Mouse (Mus musculus): ENCODE results near the gene Hist1h2aa. TPM values are rescaled to one million over a fixed set of nuclear protein-coding genes. Genes with fewer than 3 reads are reported as not detected.

Gene Hist1h2aa
- polyA plus RNA-seq, 1 experiment = not detected

DNA sequence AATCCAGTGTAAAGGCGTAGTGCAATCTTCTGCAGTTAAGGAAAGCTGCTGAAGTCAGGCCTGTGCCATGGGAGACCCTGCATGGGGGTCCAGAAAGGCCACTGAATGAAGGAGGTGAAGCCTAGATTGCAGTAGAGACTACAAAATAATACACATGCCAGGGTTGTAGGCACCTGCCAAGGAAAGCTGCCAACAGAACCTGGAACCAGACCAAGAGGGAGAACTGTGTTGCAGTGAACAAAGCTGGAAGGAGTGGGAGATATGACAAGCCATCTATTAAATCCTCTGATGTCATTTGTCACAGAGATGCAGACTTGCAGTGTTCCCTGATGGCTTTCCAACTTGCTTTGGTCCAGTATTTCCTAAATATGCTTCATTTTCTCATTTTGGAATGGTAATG lies 4.4 kb downstream of the Hist1h2aa start:
- Histone ChIP-seq H3K4me3 (ENCODE audit: extremely low read depth, insufficient read depth, insufficient read length) (no peak overlapping the region), H3K27ac (ENCODE audit: insufficient read depth, low read length) (no peak overlapping the region), H3K4me1 (ENCODE audit: control insufficient read depth, insufficient read depth, insufficient read length) (no peaks in the 10 kb centered on the region), H3K36me3 (ENCODE audit: control insufficient read depth, insufficient read depth, low read length) (no peaks in the 10 kb centered on the region), H3K27me3 (ENCODE audit: control insufficient read depth, insufficient read depth, low read length) (no peaks in the 10 kb centered on the region)
- no peak for DNase-seq (ENCODE audit: low read depth in 1 of 2, low spot score in 2 of 2)
- 97% methylated on average over 1 of the region's 1 CpGs for WGBS
- TF ChIP-seq POLR2A (IDR thresholded peaks at IDR 0.05; ENCODE audit: low read depth, low read length) = no peak
- TF ChIP-seq CTCF (IDR thresholded peaks at IDR 0.05; ENCODE audit: extremely low read depth, insufficient read depth, insufficient read length, insufficient replicate concordance) = no peak

DNA sequence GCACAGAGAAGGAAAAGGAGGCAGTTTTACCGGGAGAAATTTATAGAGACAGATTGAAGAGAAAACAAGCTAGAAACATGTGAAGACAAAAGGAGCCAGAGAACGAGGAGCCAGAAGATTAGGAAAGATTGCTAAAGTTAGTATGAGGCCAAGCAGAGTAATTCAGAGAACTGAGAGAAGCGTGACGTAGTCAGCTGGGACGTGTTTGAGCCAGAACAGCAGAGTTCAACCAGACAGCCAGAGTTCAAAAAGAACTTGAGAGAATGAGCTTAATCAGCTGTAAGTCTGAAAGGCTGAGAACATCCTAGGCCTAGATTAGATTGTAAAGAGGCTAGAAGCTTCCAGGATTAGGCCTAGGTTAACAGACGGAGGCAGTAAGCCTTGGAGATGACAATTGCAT lies 6.0 kb downstream of the Hist1h2aa start:
- TF ChIP-seq POLR2A (IDR thresholded peaks at IDR 0.05; ENCODE audit: low read depth, low read length) (no peak), CTCF (IDR thresholded peaks at IDR 0.05; ENCODE audit: extremely low read depth, insufficient read depth, insufficient read length, insufficient replicate concordance) (no peak)
- no peak overlapping the region for H3K4me3 ChIP-seq (ENCODE audit: extremely low read depth, insufficient read depth, insufficient read length)
- WGBS = 80% methylated on average over 6 of the region's 6 CpGs
- H3K27me3 ChIP-seq (ENCODE audit: control insufficient read depth, insufficient read depth, low read length) = no peaks in the 10 kb centered on the region
- DNase-seq (ENCODE audit: low read depth in 1 of 2, low spot score in 2 of 2) = no peak
- H3K27ac ChIP-seq (ENCODE audit: insufficient read depth, low read length) = no peak overlapping the region
- no peaks in the 10 kb centered on the region for H3K4me1 ChIP-seq (ENCODE audit: control insufficient read depth, insufficient read depth, insufficient read length)
- no peaks in the 10 kb centered on the region for H3K36me3 ChIP-seq (ENCODE audit: control insufficient read depth, insufficient read depth, low read length)

DNA sequence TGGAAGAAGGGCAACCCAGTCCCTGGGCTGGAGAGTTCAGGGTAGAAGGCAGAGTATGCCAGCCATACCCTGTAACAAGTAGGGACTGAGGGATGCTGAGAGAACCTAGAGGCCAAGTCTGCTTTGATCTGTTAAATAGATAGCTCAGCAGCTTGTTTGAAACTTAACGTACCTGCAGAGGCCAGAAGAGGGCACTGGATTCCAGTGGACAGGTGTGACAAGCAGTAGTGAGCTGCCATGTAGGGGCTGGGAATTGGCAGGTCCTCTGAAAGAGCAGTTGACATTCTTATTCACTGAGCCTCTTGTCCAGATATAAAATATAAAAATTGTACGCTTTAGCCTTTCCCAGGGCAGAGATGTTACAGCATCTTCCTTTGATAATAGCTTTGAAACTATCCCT lies 8.6 kb downstream of the Hist1h2aa start:
- Histone ChIP-seq H3K4me3 (ENCODE audit: extremely low read depth, insufficient read depth, insufficient read length) (no peak overlapping the region), H3K27me3 (ENCODE audit: control insufficient read depth, insufficient read depth, low read length) (no peaks in the 10 kb centered on the region), H3K27ac (ENCODE audit: insufficient read depth, low read length) (no peak overlapping the region), H3K4me1 (ENCODE audit: control insufficient read depth, insufficient read depth, insufficient read length) (no peaks in the 10 kb centered on the region), H3K36me3 (ENCODE audit: control insufficient read depth, insufficient read depth, low read length) (no peaks in the 10 kb centered on the region)
- TF ChIP-seq CTCF (IDR thresholded peaks at IDR 0.05; ENCODE audit: extremely low read depth, insufficient read depth, insufficient read length, insufficient replicate concordance) (no peak), POLR2A (IDR thresholded peaks at IDR 0.05; ENCODE audit: low read depth, low read length) (no peak)
- WGBS = 77% methylated on average over 2 of the region's 2 CpGs
- no peak for DNase-seq (ENCODE audit: low read depth in 1 of 2, low spot score in 2 of 2)

DNA sequence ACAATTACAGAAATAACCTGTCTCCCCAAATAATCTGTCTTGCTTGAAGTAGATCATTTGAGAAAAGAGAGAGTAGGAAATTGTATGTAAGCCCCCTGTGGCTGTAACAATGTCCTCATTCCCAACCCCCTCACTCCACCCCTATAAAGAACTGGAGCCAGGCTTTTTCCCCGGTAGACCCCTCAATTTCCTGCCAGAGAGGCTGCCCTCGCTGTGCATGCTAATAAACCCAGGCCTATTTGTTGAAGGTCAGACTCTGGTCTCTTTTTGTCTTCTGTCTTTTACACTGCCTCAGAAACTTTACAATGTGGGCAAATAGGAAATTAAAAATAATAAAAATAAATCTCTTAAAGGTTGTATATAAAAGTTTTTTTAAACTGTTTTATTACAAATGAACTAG lies 12.0 kb downstream of the Hist1h2aa start:
- no peak overlapping the region for H3K4me3 ChIP-seq (ENCODE audit: extremely low read depth, insufficient read depth, insufficient read length)
- H3K36me3 ChIP-seq (ENCODE audit: control insufficient read depth, insufficient read depth, low read length) = no peaks in the 10 kb centered on the region
- no peak overlapping the region for H3K27ac ChIP-seq (ENCODE audit: insufficient read depth, low read length)
- DNase-seq (ENCODE audit: low read depth in 1 of 2, low spot score in 2 of 2) = no peak
- H3K27me3 ChIP-seq (ENCODE audit: control insufficient read depth, insufficient read depth, low read length) = no peaks in the 10 kb centered on the region
- TF ChIP-seq POLR2A (IDR thresholded peaks at IDR 0.05; ENCODE audit: low read depth, low read length) = no peak
- no peak for TF ChIP-seq CTCF (IDR thresholded peaks at IDR 0.05; ENCODE audit: extremely low read depth, insufficient read depth, insufficient read length, insufficient replicate concordance)
- no peaks in the 10 kb centered on the region for H3K4me1 ChIP-seq (ENCODE audit: control insufficient read depth, insufficient read depth, insufficient read length)
- 70% methylated on average over 2 of the region's 2 CpGs for WGBS

DNA sequence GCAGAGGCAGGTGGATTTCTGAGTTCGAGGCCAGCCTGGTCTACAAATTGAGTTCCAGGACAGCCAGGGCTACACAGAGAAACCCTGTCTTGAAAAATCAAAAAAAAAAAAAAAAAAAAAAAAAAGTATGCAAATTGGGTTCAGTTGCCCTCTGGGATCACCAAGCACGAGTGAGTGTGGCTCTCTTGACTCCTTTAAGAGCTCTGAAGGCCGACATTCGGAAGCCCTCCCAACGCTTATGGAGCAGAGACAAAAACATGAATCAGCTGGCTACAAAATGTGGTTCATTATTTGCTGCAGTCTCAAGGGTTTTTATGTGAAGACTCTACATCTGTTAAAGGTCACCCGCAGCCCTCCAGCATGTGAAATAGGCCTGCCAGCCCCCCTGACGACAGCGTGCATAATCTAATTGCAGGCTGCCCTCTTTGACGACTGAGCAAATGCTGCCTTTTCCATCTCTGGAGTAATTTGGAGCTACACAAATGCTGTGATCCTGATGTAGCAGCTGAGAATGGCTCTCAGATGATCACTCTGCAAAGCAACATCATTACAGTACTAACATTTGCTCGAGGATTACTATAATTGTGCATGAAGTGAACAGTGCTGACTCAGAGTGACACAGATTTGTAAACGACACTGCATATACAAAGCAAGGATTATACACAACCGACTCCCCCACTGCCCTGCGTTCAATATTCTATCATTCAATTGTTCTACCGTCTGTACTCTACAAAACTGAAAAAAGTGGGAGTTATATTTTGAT lies 15.4 kb downstream of the Hist1h2aa start:
- Histone ChIP-seq H3K27ac (ENCODE audit: insufficient read depth, low read length) (no peak overlapping the region), H3K27me3 (ENCODE audit: control insufficient read depth, insufficient read depth, low read length) (no peaks in the 10 kb centered on the region), H3K4me1 (ENCODE audit: control insufficient read depth, insufficient read depth, insufficient read length) (no peaks in the 10 kb centered on the region), H3K4me3 (ENCODE audit: extremely low read depth, insufficient read depth, insufficient read length) (no peak overlapping the region), H3K36me3 (ENCODE audit: control insufficient read depth, insufficient read depth, low read length) (no peaks in the 10 kb centered on the region)
- DNase-seq (ENCODE audit: low read depth in 1 of 2, low spot score in 2 of 2) = no peak
- TF ChIP-seq POLR2A (IDR thresholded peaks at IDR 0.05; ENCODE audit: low read depth, low read length) (no peak), CTCF (IDR thresholded peaks at IDR 0.05; ENCODE audit: extremely low read depth, insufficient read depth, insufficient read length, insufficient replicate concordance) (no peak)
- WGBS = 77% methylated on average over 14 of the region's 14 CpGs

DNA sequence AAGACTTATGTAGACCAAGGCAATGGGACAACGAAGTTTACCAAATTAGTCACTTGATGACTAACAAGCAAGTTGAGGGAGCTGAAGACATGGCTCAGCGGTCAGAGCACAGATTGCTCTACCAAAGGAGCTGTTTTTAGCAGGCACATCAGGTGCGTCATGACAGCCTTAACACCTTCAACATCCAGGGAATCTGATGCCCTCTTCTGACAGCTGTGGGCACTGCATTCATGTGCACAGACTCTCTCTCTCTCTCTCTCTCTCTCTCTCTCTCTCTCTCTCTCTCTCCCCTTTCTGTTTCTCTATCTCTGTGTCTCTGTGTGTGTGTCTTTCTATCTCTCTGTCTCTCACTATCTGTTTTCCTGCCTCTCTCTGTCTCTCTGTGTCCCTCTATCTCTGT lies 16.7 kb downstream of the Hist1h2aa start:
- no peak for TF ChIP-seq POLR2A (IDR thresholded peaks at IDR 0.05; ENCODE audit: low read depth, low read length)
- peak; percentile 39; the same call in 1 of the 2 replicates for TF ChIP-seq CTCF (IDR thresholded peaks at IDR 0.05; ENCODE audit: extremely low read depth, insufficient read depth, insufficient read length, insufficient replicate concordance)
- DNase-seq (ENCODE audit: low read depth in 1 of 2, low spot score in 2 of 2) = peak; percentile 38 to 50
- Histone ChIP-seq H3K4me1 (ENCODE audit: control insufficient read depth, insufficient read depth, insufficient read length) (no peaks in the 10 kb centered on the region), H3K27ac (ENCODE audit: insufficient read depth, low read length) (no peak overlapping the region), H3K4me3 (ENCODE audit: extremely low read depth, insufficient read depth, insufficient read length) (no peak overlapping the region), H3K27me3 (ENCODE audit: control insufficient read depth, insufficient read depth, low read length) (no peaks in the 10 kb centered on the region), H3K36me3 (ENCODE audit: control insufficient read depth, insufficient read depth, low read length) (no peaks in the 10 kb centered on the region)
- WGBS = 48% methylated on average over 3 of the region's 3 CpGs

DNA sequence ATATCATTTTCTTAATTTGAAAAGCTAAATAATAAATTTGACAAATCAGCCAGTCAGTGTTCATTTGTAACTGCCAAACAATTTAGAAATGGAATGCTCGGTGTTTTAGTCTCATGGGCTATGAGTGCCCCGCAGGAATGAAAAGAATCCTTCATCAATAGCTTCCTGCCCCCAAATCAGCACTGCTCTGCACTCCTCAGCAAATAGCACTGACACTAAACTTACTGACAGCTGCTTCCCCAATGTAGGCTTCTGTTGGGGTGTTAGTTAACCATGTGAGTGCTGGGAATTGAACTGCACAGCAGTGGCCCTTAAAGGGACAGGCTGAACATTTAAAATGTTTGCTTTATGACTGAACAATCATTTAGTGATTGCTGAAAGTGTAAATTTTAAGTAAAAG lies 25.5 kb downstream of the Hist1h2aa start:
- no peak for DNase-seq (ENCODE audit: low read depth in 1 of 2, low spot score in 2 of 2)
- Histone ChIP-seq H3K27me3 (ENCODE audit: control insufficient read depth, insufficient read depth, low read length) (no peaks in the 10 kb centered on the region), H3K27ac (ENCODE audit: insufficient read depth, low read length) (no peak overlapping the region), H3K4me1 (ENCODE audit: control insufficient read depth, insufficient read depth, insufficient read length) (no peaks in the 10 kb centered on the region), H3K4me3 (ENCODE audit: extremely low read depth, insufficient read depth, insufficient read length) (no peak overlapping the region), H3K36me3 (ENCODE audit: control insufficient read depth, insufficient read depth, low read length) (no peaks in the 10 kb centered on the region)
- WGBS = 42% methylated on average over 2 of the region's 2 CpGs
- no peak for TF ChIP-seq POLR2A (IDR thresholded peaks at IDR 0.05; ENCODE audit: low read depth, low read length)
- no peak for TF ChIP-seq CTCF (IDR thresholded peaks at IDR 0.05; ENCODE audit: extremely low read depth, insufficient read depth, insufficient read length, insufficient replicate concordance)
